Mouse (Mus musculus) bone marrow, adult 2 months (tissue): Measurements from ENCODE around the gene Taar6. TPM values are rescaled to one million over a fixed set of nuclear protein-coding genes. Genes with fewer than 3 reads are reported as not detected.

Experiments used
- H3K27ac ChIP-seq: fragments of 200-500 bp; 2 replicates; pipeline ENCODE4 v1.5.1; 2012; ENCODE audit warnings: low read depth, mild to moderate bottlenecking, control low read depth, inconsistent platforms, low read length; ENCODE audit not compliant: control insufficient read depth, poor library complexity, insufficient read depth
- H3K4me1 ChIP-seq: fragments of 200-500 bp; 2 replicates; pipeline ENCODE4 v1.6.1; 2011; ENCODE audit warnings: low read length; ENCODE audit not compliant: control insufficient read depth, insufficient read depth
- H3K4me3 ChIP-seq: fragments of 200-500 bp; replicated peaks from 2 replicates; pipeline ENCODE3; 2011; ENCODE audit warnings: mild to moderate bottlenecking, low read depth, low read length, control low read depth; ENCODE audit not compliant: control insufficient read depth
- CTCF ChIP-seq: fragments of 200-500 bp; IDR thresholded peaks from 2 replicates; pipeline ENCODE4 v1.5.1; 2011; ENCODE audit warnings: low read length, control low read depth; ENCODE audit not compliant: control insufficient read depth, insufficient read depth
- POLR2A ChIP-seq: fragments of 200-500 bp; IDR thresholded peaks from 2 replicates; pipeline ENCODE4 v1.6.1; 2011; ENCODE audit warnings: low read depth, mild to moderate bottlenecking, control low read depth, low read length, borderline replicate concordance; ENCODE audit not compliant: control insufficient read depth
- WGBS: fragments of 180-500 bp; shearing (Covaris S2); methylation state at CpG from one replicate; pipeline ENCODE4 v1.1.7; 2018; 5-methylcytosine and 5-hydroxymethylcytosine counted together
- polyA plus RNA-seq: library from polyadenylated mRNA; stranded (reverse); fragments of >200 nt; gene quantifications from 2 replicates; pipeline ENCODE4 v1.2.4, GENCODE M21; 2011; ENCODE audit warnings: low replicate concordance; ENCODE audit not compliant: missing spikeins, insufficient read depth, insufficient read length

Taar6 gene
- polyA plus RNA-seq: not detected in 2 replicates

DNA sequence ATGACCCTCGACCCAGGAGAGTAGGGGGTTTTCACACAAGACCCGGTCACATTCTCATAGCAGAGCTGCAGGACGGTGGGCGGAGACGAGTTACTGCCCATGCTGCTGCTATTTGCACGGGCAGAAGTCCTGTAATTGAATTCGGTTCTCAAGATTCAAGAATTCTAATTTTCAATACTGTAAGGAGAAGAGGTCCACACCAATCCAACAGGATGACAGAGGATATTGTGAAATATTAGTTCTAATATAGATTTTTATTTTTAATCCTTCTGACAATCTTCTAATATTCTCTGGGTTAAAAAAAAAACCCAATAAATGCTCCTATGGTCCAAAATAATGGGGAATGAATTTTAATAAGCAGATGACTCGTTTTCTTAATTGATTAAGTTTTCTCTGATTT lies at the start of gene Taar6:
TSS of gene Taar6 (minus strand) at position 101 of the 400 bp plus-strand sequence.
- 82% methylated on average over 8 of the region's 8 CpGs for WGBS
- no peak for TF ChIP-seq POLR2A
- TF ChIP-seq CTCF: no peak
- H3K4me3 ChIP-seq: no peak within 1 kb of the TSS
- no peak within 1 kb of the TSS for H3K27ac ChIP-seq
- H3K4me1 ChIP-seq: no peaks in the 10 kb centered on the region

DNA sequence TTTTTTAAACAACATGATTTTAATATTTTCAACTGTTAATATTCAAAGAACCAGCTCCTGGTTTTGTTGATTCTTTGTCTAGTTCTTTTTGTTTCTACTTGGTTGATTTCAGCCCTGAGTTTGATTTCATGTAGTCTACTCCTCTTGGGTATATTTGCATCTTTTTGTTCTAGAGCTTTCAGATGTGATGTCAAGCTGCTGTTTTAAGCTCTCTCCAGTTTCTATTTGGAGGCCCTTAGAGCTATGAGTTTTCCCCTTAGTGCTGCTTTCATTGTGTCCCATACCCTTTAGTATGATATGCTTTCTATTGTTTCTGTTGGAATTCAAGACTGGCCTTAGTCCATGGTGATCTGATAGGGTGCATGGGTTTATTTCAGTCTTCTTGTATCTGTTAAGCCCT lies 45.9 kb upstream of the Taar6 start:
- TF ChIP-seq POLR2A (no peak), CTCF (no peak)
- H3K4me1 ChIP-seq: no peaks in the 10 kb centered on the region
- no peak overlapping the region for H3K27ac ChIP-seq
- no peak overlapping the region for H3K4me3 ChIP-seq

- TF ChIP-seq CTCF (no peak), POLR2A (no peak)
- H3K4me1 ChIP-seq: no peaks in the 10 kb centered on the region
- no peak within 1 kb of the TSS for H3K4me3 ChIP-seq
- H3K27ac ChIP-seq: no peak within 1 kb of the TSS
Observed at GRCm38 (mm10) chr10:24026922-24027321, 41.5 kb upstream of the Taar6 start, which contains the start of gene Taar7d. Gene Taar7d, plus strand, starts transcription at chr10:24027222.

DNA sequence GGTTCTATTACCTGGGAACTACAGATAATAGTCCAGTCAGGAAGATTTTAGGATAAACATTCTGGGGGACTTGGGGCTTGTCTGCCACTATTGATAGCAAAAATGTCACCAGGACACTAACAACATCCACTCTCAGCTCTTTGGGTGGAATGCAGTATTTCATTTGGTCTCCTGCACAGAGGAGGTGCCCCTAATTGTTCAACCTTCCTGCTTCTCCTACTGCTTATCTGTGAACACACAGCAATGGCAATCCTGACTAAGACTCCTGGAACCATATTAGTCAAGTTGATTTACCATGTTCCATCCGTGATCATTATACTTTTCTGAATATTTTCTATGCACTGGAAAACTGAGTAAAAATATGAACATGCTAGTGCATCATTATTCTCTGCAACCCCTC lies 22.7 kb upstream of the Taar6 start:
- Histone ChIP-seq H3K4me3 (no peak overlapping the region), H3K27ac (no peak overlapping the region), H3K4me1 (no peaks in the 10 kb centered on the region)
- TF ChIP-seq CTCF: no peak
- no peak for TF ChIP-seq POLR2A
- WGBS: 68% methylated on average over 1 of the region's 1 CpGs

DNA sequence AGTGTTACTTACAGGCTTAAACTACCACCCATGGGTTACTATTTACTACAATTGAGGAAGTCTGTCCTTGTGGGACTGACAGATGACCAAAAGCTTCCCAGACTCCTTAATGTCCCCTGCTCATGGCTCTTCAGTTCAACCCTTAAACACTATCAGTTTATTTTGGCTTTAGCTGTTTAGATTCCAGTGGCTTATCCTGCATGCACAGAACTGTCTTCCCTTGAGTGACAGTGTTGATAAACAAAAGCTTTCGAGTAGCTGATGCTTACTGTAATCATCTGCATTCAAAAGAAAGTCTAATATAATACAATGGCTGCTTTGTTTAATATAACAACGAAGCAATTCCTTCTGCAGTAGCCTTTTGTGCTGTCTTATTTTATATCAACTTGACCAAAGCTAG lies 21.6 kb upstream of the Taar6 start:
- TF ChIP-seq POLR2A: no peak
- TF ChIP-seq CTCF: no peak
- no peaks in the 10 kb centered on the region for H3K4me1 ChIP-seq
- H3K27ac ChIP-seq: no peak overlapping the region
- 53% methylated on average over 2 of the region's 2 CpGs for WGBS
- no peak overlapping the region for H3K4me3 ChIP-seq

DNA sequence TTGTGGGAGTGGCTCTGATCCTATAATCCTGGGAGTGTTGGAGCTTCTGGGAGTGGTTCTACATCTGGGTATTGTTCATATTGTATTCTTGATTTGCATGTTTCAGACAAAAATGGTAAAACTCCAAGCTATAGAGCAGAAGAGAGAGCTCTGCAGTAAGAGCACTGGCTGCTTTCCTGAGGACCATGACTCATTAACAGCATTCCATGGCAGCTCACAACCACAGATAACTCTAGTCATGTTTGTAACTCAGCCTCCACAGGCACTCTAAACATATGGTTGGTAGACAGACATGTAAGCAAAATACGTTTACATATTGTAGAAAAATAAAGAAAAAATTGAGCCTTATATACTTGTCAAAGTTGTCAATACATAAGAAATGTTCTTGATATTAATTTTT lies 21.0 kb upstream of the Taar6 start:
- TF ChIP-seq POLR2A (no peak), CTCF (no peak)
- Histone ChIP-seq H3K4me1 (no peaks in the 10 kb centered on the region), H3K27ac (no peak overlapping the region), H3K4me3 (no peak overlapping the region)
- WGBS: 63% methylated on average over 1 of the region's 1 CpGs

GRCm38 (mm10) chr10:23999639-24000038 lies 14.2 kb upstream of the Taar6 start, which contains the start of gene Taar7b:
Gene Taar7b, plus strand, starts transcription at chr10:23999939.
- WGBS: 76% methylated on average over 1 of the region's 1 CpGs
- TF ChIP-seq CTCF (no peak), POLR2A (no peak)
- H3K4me3 ChIP-seq: no peak within 1 kb of the TSS
- H3K4me1 ChIP-seq: no peaks in the 10 kb centered on the region
- H3K27ac ChIP-seq: no peak within 1 kb of the TSS

GRCm38 (mm10) chr10:23993381-23993780 lies 7.9 kb upstream of the Taar6 start, which contains the start of gene Taar7a:
Gene Taar7a, minus strand, starts transcription at chr10:23993481.
- WGBS: 84% methylated on average over 3 of the region's 3 CpGs
- H3K4me3 ChIP-seq: no peak within 1 kb of the TSS
- H3K4me1 ChIP-seq: no peaks in the 10 kb centered on the region
- H3K27ac ChIP-seq: no peak within 1 kb of the TSS
- no peak for TF ChIP-seq POLR2A
- TF ChIP-seq CTCF: no peak

DNA sequence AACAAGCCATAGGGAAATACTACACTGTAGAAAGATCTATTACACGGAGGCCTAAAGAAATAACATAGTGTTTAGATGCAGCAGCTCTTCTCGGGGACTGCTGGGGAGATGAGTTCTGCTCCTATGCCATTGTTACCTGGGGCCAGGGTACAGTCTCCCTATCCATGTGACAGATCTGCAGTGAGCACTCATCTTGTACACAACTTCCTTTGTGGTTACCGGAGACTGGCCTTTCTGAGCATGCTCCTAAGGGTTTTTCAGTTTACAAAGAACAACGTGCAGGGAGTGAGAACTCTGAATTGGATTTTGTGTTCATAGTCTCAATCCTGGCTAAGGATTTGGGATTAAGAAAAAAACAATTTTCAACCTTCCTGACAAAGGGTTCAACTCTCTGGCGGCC lies 973 bp upstream of the Taar6 start:
- H3K4me3 ChIP-seq: no peak overlapping the region
- TF ChIP-seq POLR2A (no peak), CTCF (no peak)
- H3K4me1 ChIP-seq: no peaks in the 10 kb centered on the region
- no peak overlapping the region for H3K27ac ChIP-seq
- 20% methylated on average over 5 of the region's 5 CpGs for WGBS
